Mouse (Mus musculus) left cerebral cortex, postnatal 14 days (tissue): Measurements from ENCODE around the gene Gdf9. TPM values are rescaled to one million over a fixed set of nuclear protein-coding genes. Genes with fewer than 3 reads are reported as not detected.
"Not testable (repeated sequence)": the region's sequence is repeated elsewhere in the genome, so short reads cannot be mapped to it uniquely, and the experiment has no call there.

Experiments used
- DNase-seq, 2 experiments: peaks; one replicate each; pipeline ENCODE4 v3.0.0; 2021 to 2022; ENCODE audit warnings: low spot score in 2 of 2, mixed read lengths in 1 of 2
- intact Hi-C: fragments of 180-260 bp; cut with DNase I; formaldehyde crosslinking; loops from one replicate; pipeline ENCODE4 v1.15.1; 2025
- long read RNA-seq, 2 experiments: library from polyadenylated mRNA; stranded (forward); transcript quantifications; one replicate each; pipeline ENCODE4 v2.0.0; 2021
- total RNA-seq, 2 experiments: library from RNA; stranded (reverse); gene quantifications; 2 replicates each; pipeline ENCODE4 v1.2.3; 2021

Gene Gdf9
- 1 to 10 TPM in 1 of 2 experiments, under 1 TPM in 1; 0.55 to 1.1 TPM for total RNA-seq
- long read RNA-seq, experiment 1: 0 reads
- long read RNA-seq, experiment 2: 0 reads

DNA sequence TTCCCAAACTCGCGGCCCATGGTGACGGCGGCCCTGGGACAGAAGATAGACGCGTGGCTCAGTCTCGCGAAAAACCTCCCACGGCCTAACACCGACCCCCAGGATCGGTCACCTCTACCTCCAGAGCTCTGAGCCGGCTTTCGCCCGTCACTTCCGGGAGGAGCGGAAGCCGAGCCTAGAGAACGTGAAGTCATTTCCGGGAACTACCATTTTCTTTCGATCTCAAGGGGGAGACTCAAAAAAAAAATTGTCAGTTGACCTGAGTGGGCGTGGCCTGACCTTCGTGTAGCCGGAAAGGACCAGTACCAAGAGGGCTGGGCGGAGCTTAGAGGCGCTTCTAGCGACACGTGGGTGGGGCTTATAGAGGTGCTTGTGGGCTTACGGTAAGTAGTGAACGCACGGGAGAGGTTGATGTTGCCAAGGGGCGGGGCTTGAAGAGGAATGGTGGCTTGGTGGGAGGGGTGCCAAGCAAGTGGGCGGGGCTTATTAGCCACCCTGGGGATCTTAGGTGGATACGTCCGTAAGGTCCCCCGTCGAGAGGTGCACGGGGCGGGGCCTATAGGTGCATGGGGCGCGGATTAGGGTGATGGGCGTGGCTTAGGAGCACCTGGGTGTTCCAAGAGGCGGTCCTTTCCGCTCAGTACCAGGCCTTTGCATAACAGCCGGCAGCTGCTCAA, at the start of gene Gdf9, which contains the start of gene Uqcrq:
Gene Gdf9 (plus strand): TSS at position 354 of the 677 bp plus-strand sequence.
Gene Uqcrq (minus strand): TSS at position 162 of the 677 bp plus-strand sequence.
- DNase-seq: peak; percentile 99 to 100
- intact Hi-C loops: loop anchor here (5.0 kb wide), 1 partner anchor 36 kb away; no protein-coding TSS in a partner anchor

DNA sequence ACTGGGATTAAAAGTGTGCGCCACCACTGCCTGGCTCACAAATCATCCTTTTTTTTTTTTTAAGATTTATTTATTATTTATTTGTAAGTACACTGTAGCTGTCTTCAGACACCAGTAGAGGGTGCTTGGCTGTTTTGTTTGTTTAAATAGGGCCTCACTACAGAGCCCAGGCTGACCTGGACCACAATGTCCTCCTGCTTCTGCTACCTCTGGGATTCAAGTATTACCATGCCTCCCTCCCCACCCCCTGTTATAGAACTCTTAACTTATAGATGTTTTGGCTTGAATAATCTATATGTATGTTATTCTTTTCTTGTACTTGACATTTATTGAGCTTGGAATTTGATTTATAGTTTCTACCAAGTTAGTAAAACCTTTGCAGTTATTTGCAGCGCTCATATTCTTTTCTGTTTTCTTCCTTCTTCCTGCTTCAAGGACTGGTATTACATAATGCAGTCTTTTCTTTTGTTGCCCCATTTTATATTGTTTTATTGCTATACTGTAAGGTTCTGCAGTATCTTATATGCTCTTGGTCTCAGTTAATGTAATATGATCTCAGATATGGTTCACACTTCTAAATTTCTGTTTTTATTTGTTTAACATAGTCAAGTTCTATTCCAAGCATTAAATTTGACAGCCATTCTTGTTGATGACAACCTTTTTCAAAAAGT, 46.9 kb upstream of the Gdf9 start:
- DNase-seq: no peak
- intact Hi-C loops: no loop called here

DNA sequence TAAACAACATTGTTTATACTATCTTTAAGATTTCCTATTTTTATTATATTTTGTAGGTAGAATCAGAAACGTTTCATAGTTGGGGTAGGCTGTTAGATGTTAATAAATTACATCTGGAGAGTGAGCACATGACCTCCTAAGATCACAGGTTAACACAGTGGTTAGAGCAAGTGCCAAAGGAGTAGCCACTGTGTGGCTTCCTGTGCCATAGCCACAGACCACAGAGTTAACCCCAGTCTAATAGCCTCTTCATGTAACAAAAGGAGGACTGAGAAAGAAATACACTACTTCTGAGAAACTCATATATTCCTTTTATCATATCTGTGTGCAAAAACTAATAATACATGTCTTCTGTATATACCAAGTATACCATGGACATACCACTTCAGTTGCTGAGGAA, 37.0 kb upstream of the Gdf9 start:
- intact Hi-C loops: no loop called here
- no peak for DNase-seq

DNA sequence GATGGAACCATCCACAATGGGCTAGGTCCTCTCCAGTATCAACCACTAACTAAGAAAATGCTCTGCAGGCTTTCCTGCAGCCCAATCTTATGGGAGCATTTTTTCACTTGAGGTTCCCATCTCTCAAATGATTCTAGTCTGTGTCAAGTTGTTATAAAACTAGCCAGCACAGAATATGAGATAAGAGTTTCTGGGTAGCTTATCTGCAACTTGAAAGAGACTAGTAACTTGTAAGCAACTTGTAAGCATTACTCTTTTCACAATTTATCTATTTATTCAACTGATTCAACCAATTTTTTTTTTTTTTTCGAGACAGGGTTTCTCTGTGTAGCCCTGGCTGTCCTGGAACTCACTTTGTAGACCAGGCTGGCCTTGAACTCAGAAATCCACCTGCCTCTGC, 27.2 kb upstream of the Gdf9 start:
- intact Hi-C loops: no loop called here

DNA sequence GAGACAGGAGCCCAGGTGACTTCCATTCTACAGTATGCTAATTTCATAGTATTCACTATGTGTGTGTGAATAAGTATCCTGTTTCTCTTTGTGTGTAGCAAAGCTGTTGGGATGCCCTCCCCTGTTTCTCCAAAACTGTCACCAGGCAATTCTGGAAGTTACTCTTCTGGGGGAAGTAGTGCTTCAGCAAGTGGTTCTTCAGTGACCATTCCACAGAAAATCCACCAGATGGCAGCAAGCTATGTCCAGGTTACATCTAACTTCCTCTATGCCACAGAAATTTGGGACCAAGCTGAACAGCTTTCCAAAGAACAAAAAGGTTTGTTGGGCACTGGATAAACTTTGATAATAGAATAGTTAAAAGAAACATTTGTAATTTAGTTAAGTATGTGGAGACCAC, 19.1 kb upstream of the Gdf9 start:
- intact Hi-C loops: no loop called here
- peak in 1 of 2 experiments; percentile 19 for DNase-seq

More for the DNA sequence above, 27.2 kb upstream of the Gdf9 start:
- DNase-seq: no peak

DNA sequence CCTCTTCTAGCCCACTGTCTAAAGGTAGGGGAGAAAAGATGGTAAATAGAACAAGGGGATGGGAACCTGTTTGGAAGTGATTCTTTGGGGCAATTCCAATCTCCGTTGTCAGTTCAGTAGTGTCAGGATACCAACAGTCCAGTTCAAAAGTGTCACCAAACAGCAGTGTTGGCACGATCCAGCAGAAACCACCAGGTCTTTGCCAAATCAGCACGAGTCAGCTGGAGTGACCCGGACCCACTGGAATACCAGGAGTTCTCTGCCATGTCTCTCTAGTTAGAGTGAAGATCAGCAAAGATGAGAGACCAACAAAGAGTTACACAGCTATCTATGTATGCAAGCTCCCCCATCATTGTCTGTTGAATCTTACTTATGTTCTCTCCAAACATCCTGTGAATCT, 17.0 kb upstream of the Gdf9 start:
- intact Hi-C loops: no loop called here
- DNase-seq: no peak

DNA sequence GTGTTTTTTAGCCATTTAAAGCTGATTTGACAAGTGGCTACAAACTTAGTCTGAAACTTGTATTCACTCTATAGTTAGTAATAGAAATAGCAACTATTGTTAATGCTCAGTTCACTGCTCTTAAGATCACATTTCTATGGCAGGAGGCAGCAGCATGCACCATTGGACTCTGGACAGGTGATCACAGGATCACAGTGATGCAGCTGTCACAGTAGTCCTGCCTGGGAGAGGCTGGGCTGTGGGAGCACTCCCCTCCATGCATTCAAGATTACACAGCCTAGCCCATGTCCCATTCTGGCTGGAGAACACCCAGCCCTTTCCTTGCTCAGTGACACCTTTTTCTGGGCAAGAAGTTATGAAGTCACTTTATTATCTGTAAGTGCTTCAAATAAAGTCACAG, 12.8 kb upstream of the Gdf9 start:
- no peak for DNase-seq
- intact Hi-C loops: no loop called here

DNA sequence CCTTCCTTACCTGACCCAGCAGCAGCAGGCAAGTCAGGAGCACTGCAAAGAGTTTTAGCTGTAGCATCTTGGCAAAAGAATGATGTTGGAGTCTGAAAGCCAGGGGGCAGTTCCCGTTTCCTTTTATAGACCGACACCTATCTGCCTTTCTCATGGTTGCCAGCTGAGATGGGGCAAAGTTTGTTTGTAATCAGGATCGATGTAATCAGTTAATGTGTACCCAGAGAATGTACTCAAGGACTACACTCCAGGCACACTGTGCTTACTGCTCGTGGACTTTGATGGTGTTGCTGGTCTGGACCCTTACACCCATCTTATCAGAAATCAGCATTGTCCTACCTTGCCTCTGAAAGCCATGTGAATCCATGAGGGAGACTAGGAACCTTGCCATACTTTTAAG, 7.8 kb upstream of the Gdf9 start, which contains the start of gene Leap2:
Gene Leap2 (minus strand): TSS at position 135 of the 400 bp plus-strand sequence.
- intact Hi-C loops: no loop called here
- no peak for DNase-seq

DNA sequence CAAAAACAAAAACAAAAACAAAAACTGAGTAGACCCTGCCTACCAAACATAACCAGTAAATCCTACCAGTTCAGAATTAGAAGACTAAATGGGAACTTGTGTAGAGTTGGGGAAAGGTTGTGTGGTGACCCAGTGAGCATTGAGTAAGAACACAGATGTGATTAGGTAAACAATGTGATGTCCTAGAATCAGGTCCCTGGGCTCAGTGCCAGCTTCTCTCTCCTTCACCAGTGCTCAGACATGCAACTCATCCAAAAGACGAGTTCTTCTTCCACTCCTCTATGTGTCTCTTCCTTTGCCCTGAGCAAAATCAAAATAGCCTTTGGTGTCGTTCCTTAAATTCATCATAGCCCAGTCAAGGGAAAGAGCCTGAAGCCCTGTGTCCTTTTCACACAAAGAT, 6.0 kb upstream of the Gdf9 start:
- intact Hi-C loops: no loop called here
- DNase-seq: peak in 1 of 2 experiments; percentile 33

DNA sequence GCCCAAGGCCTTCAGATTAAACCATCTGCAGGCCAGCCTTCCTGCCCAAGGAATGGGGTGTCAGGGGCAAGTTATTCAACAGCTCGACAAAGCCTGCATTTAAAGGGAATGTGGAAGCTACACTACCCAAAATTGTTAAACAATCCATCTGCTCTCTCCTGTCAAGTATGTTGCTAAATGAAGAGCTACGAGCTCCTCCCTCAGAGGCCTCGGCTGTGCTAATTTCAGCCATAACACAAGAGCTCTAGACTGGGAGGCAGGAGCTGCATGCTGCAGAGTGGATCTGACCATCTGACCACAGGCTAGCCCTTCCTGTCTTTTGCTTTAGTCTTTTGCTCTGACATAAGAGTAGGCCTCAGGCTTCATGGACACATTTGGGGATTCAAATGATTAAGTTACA, 5.6 kb upstream of the Gdf9 start:
- DNase-seq: peak; percentile 46 to 49

DNA sequence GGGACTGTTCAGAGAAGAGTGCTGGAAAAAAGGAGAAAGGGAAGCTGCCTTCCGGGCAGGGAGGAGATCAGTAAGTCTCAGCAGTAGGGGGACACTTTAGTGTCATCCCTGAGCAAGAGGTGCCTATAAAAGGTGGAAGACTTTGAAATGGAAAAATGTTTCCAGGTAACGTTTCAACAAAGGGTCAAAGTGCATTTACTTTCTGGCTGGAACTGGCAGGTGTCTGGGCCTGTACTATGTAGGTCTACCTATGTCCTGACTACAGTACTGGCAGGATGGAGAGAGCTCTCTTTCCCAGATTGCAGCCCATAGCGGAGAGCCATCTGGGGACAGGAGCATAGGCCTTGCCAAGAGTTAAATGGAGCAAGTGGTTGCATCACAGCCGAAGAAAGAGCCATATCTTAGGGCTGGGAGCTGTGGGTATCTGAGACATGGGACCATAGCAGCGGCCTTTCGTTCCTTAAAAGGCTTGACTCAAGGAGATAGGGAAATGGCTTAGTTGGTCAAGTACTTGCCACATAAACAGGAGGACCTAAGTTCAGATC, 5.0 kb upstream of the Gdf9 start:
- intact Hi-C loops: no loop called here
- DNase-seq: peak in 1 of 2 experiments; percentile 45

More for the DNA sequence above, 5.6 kb upstream of the Gdf9 start:
- intact Hi-C loops: no loop called here

DNA sequence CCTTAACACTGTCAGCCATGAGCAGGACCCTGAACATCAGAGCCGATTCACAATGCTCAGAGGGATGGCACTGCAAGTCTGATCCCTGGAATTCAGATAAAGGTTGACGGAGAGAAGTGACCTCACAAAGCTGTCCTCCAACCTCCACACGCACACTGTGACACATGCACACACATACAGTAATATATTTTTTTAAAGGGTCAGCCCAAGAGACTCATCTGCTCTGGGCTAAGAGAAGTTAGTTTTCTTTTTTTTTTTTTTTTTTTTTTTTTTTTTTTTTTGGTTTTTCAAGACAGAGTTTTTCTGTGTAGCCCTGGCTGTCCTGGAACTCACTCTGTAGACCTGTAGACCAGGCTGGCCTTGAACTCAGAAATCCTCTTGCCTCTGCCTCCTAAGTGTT, 3.9 kb upstream of the Gdf9 start:
- intact Hi-C loops: not testable (repeated sequence)

DNA sequence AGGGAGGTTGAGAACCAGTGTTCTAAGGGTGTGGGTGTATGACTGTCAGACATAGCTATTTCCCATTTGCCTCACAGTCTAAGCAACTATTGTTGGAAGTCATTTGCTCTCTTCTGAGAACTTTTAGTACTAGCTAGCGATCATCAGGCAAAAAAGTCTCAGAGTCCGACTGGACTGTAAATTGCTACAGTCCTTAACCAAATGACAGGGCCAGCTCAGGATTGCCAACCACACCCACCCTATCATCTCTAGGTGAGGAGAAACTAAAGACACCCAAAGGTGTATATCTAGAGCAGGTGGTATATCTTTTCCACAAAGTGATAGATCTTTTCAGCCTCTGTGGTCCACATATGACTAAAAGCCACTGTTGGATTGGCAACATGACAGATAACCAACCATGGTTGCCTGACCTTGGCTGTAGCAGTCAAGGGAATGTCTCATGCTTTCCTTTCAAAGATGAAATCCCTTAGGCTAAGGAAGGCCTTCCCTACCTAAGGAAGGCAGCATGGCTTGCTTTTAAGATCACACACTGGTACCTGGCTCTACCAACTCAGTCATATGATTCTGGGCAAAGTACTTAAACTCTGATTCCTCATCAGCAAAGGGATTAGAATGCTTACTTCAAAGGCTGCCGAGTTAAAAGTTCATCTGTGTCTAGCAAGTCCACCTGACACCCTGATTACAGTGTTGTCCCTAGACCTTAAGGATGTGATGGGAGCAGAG, 2.7 kb upstream of the Gdf9 start:
- no peak for DNase-seq
- intact Hi-C loops: no loop called here

More for the DNA sequence above, 3.9 kb upstream of the Gdf9 start:
- not testable (repeated sequence) for DNase-seq

DNA sequence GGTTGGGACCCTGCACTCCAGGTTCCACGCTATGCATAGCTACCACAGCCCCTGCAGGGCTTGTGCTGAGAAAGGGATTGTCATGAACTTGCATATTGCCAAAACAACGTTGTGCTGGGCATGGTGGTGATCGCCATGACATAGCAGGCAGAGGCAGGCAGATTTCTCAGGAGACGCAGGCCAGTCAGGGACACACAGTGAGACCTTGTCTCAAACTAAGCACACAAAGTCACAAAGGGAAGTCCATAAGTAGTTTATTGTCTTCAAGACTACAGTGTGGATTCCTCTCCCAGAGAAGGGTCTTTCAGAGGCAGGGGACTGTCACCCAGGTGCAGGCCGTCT, 2.1 kb upstream of the Gdf9 start:
- DNase-seq: no peak
- intact Hi-C loops: no loop called here

DNA sequence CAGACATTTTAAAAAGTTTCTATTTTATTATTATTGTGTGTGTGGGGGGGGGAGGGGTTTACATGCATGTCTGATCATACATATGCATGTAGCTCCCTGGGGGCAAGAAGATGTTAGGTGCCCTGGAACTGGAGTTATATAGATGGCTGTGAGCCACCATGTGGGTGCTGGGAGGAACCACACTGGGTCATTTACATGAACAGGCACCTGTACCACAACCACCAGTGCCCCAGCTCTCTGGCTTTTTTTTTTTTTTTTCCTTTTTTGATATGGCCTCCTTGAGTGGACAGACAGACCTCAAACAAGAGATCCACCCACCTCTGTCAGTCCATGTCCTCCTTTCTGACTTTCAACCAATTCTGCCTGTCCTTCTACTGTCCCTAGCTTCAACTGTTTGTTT, 1.6 kb upstream of the Gdf9 start:
- intact Hi-C loops: no loop called here
- no peak for DNase-seq

DNA sequence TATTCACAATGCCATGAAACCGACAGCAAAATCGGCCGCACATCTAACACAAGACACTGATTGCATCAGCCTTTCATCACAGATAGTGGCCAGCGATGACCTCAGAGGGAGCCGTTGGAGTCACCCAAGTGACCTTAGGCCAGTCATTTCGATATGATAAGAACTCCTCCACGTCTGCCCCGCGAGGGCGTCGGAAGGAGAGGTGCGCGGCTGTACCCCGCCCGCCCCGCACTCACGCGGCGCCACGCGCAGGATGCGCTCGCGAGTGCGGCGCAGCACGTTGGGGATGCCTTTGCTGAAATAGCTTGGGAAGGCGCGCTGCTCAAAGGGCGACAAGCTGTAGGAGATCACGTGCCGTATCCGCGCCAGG, 538 bp upstream of the Gdf9 start:
- intact Hi-C loops: loop anchor here (5.0 kb wide), 1 partner anchor 37 kb away; no protein-coding TSS in a partner anchor
- no peak for DNase-seq

DNA sequence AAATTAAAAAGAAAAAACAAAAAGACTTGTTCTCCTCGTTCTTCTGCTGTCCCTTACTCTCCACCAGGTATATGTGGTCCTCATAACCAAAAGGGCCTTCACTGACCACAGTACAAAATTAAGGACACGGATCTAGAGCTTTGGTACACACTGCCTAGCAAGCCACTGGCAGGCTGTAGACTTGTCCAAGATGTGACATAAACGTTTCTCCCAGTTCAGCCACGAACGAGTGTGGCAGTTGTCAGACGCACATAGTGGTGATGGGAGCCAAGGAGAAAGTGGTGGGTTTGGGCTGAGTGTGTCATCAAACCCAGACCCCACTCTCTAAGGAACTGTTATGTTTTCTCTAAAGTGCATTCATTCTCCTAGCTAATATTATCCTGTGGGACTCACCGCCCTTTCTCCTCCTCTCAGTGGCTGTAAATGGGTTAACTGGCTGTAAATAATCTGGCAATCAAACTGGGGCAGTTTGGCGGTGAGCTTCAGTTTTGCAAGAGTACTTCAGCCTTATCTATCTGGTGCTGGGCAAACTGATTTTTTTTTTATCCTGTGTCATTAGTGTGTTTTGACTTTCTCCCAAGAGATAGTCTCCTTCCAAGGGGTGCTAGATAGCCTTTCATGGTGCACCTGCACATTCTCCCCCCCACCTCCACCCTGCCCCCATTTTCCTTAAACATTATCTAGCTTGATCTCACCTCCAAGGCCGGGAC, 679 bp downstream of the Gdf9 start:
- intact Hi-C loops: loop anchor here (5.0 kb wide), 1 partner anchor 36 kb away; no protein-coding TSS in a partner anchor
- DNase-seq: no peak

DNA sequence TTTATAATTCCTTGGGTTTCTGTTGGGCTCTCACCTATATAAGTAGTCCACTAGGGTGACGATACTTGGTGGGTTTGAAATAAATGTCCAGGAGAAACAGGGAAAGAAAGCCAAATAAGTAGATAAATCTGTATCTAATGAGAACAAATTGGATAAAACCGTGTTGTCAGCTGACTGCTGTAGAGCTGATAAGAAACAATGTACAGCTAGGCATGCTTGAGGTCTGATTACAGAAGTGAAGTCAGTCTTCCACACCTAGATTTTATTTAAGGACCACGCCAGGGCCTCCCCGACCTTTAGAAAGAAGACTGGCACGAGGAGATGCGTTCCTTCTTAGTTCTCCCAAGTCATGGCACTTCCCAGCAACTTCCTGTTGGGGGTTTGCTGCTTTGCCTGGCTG, 2.2 kb downstream of the Gdf9 start:
- intact Hi-C loops: loop anchor here (5.0 kb wide), 1 partner anchor 34 kb away; no protein-coding TSS in a partner anchor
- no peak for DNase-seq

DNA sequence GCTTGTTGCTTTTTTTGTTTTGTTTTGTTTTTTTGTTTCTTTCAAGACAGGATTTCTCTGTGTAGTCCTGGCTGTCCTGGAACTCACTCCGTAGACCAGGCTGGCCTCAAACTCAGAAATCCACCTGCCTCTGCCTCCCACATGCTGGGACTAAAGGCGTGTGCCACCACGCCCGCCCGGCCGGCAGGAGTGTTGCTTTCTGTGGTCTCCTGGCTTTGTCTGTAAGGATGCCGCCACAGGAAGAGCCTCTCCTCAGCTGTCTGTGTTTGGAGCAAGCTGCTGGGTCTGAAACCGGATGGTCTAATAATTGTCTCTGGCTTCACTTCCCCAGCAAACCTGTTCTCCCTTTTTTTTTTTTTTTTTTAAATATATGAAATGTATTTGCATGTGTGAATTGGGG, 4.7 kb downstream of the Gdf9 start:
- no peak for DNase-seq
- intact Hi-C loops: no loop called here
